8 mouse cellular contexts compared by ENCODE assay signal in the genomic region with DNA sequence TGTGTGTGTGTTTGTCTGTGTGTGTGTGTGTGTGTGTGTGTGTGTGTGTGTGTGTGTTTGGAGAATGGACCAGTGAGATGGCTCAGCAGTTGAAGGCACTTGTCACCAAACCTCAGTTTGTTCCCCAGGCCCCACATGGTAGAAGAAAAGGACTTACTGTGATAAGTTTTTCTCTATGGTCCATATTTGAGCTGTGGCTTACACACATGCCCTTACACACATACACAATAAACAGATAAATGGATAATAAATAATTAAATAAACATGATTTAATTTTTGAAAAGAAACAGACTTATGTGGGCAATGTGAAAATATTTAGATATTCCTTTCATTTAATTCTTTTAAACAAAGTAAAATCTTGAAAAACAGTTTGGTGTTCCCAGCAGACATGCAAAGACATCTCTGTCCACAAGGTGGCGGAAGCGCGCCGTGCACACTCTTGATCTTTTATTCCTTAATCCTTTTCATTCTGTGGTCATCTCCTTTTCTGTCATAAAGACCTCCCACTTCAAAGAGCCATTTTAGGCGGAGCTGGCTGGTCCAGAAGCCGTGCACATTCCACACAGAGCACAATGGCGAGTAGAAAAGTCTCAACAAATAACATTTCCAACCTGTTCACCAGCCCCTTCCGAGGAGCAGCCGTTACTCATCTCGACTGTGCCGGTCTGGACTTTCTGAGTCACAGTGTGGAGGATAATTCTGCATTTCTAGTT.
DNase-seq lines count a peak whose midpoint lies in the region; ATAC-seq and TF ChIP-seq lines count a peak whose summit lies in the region.

No protein-coding gene starts in this region.

- no peaks in the 10 kb centered on the region for H3K27me3 ChIP-seq in embryonic facial prominence, embryonic 14.5 days (replicated peaks; ENCODE audit: control insufficient read depth, insufficient read depth, low read length)
- H3K27me3 ChIP-seq in heart, postnatal 0 days (ENCODE audit: control insufficient read depth, insufficient read depth, low read length) = no peaks in the 10 kb centered on the region
- H3K27me3 ChIP-seq in liver, embryonic 12.5 days (replicated peaks) = no peaks in the 10 kb centered on the region

- no peaks in the 10 kb centered on the region for H3K36me3 ChIP-seq in embryonic facial prominence, embryonic 14.5 days (ENCODE audit: control insufficient read depth, insufficient read depth, low read length)
- H3K36me3 ChIP-seq in heart, postnatal 0 days (replicated peaks; ENCODE audit: control insufficient read depth, insufficient read depth, low read length) = no peaks in the 10 kb centered on the region
- no peaks in the 10 kb centered on the region for H3K36me3 ChIP-seq in liver, embryonic 12.5 days

- DNase-seq in CD4-positive helper T cell, adult 2 months (ENCODE audit: low read depth, low spot score) = peak; percentile 54
- DNase-seq in adrenal gland, postnatal 25 days = peak; percentile 56
- DNase-seq in embryonic facial prominence, embryonic 14.5 days (ENCODE audit: low spot score) = peak; percentile 77
- peak; percentile 60 for DNase-seq in heart, postnatal 0 days (ENCODE audit: low spot score)
- DNase-seq in kidney, postnatal 25 days = peak; percentile 44 to 60
- peak; percentile 66 for DNase-seq in neural tube, embryonic 10.5 days (ENCODE audit: extremely low spot score, low spot score)
- peak; percentile 49 for DNase-seq in thymus, postnatal 0 days (ENCODE audit: low spot score)

- no peaks in the 10 kb centered on the region for H3K9me3 ChIP-seq in embryonic facial prominence, embryonic 14.5 days (ENCODE audit: control insufficient read depth, low read length)
- 0 out of 2 replicates have a peak, but pooled peaks cover 4% of the 10 kb centered on the region for H3K9me3 ChIP-seq in heart, postnatal 0 days (replicated peaks; ENCODE audit: control insufficient read depth, low read length)
- H3K9me3 ChIP-seq in liver, embryonic 12.5 days (replicated peaks) = no peaks in the 10 kb centered on the region

- H3K9ac ChIP-seq in embryonic facial prominence, embryonic 14.5 days (ENCODE audit: low read depth, low read length) = peak overlapping the region; percentile 48
- H3K9ac ChIP-seq in heart, postnatal 0 days (replicated peaks; ENCODE audit: low read depth, low read length) = 0 out of 2 replicates have a peak overlapping the region, but pooled peaks have one; percentile 19
- H3K9ac ChIP-seq in liver, embryonic 12.5 days = no peak overlapping the region

- peak overlapping the region; percentile 29 for H3K4me3 ChIP-seq in embryonic facial prominence, embryonic 14.5 days (ENCODE audit: low read depth, low read length)
- peak overlapping the region; percentile 28 for H3K4me3 ChIP-seq in heart, postnatal 0 days (ENCODE audit: low read depth, low read length)
- peak overlapping the region; percentile 11; the same call in 1 of the 2 replicates for H3K4me3 ChIP-seq in liver, embryonic 12.5 days

- TF ChIP-seq EP300 in heart, postnatal 0 days (IDR thresholded peaks at IDR 0.05; ENCODE audit: low read depth) = no peak

- no peak overlapping the region for H3K27ac ChIP-seq in embryonic facial prominence, embryonic 14.5 days (replicated peaks; ENCODE audit: low read depth, low read length)
- H3K27ac ChIP-seq in heart, postnatal 0 days (ENCODE audit: low read depth) = no peak overlapping the region
- no peak overlapping the region for H3K27ac ChIP-seq in liver, embryonic 12.5 days

- ATAC-seq in embryonic facial prominence, embryonic 14.5 days (ENCODE audit: low read depth) = peak; percentile 89
- peak; percentile 75 for ATAC-seq in heart, postnatal 0 days (ENCODE audit: insufficient read depth, low read depth)
- no peak for ATAC-seq in liver, embryonic 12.5 days

- no peaks in the 10 kb centered on the region for H3K4me1 ChIP-seq in embryonic facial prominence, embryonic 14.5 days (ENCODE audit: control insufficient read depth, insufficient read depth, low read length)
- no peaks in the 10 kb centered on the region for H3K4me1 ChIP-seq in heart, postnatal 0 days (ENCODE audit: control insufficient read depth, insufficient read depth)
- peaks cover 4% of the 10 kb centered on the region; the same call in 1 of the 2 replicates for H3K4me1 ChIP-seq in liver, embryonic 12.5 days

- 13% methylated on average over 11 of the region's 11 CpGs for WGBS in embryonic facial prominence, embryonic 14.5 days
- 22% methylated on average over 11 of the region's 11 CpGs for WGBS in heart, postnatal 0 days
- 17% methylated on average over 11 of the region's 11 CpGs for WGBS in liver, embryonic 12.5 days (ENCODE audit: insufficient replicate concordance)

- H3K4me2 ChIP-seq in embryonic facial prominence, embryonic 14.5 days (ENCODE audit: low read depth, low read length) = peak overlapping the region; percentile 51
- H3K4me2 ChIP-seq in heart, postnatal 0 days (ENCODE audit: low read depth, low read length) = peak overlapping the region; percentile 59
- peak overlapping the region; percentile 45; the same call in 1 of the 2 replicates for H3K4me2 ChIP-seq in liver, embryonic 12.5 days

- TF ChIP-seq CTCF in heart, postnatal 0 days (IDR thresholded peaks at IDR 0.05; ENCODE audit: low read depth) = peak; percentile 92
